Mouse (Mus musculus) frontal cortex, postnatal 14 days (tissue): ENCODE measurements around the gene Ngrn.

Experiments
- DNase-seq, 2 experiments: peaks; one replicate each; pipeline ENCODE4 v3.0.0; 2022; ENCODE audit warnings: low spot score in 2 of 2

Ngrn gene

GRCm38 (mm10) chr7:80261372-80261990, 466 bp downstream of the Ngrn start:
- peak in 1 of 2 experiments; percentile 7 for DNase-seq

GRCm38 (mm10) chr7:80264606-80265005, 3.6 kb downstream of the Ngrn start:
- no peak for DNase-seq

- no peak for DNase-seq
These were observed 6.7 kb downstream of the Ngrn start for GRCm38 (mm10) chr7:80267764-80268163.

GRCm38 (mm10) chr7:80268897-80269750, 8.1 kb downstream of the Ngrn start, which contains the start of gene Vps33b:
Vps33b (plus strand) TSS chr7:80269649.
- peak; percentile 91 to 95 for DNase-seq

- DNase-seq: peak; percentile 27 to 38
These were observed 8.8 kb downstream of the Ngrn start for GRCm38 (mm10) chr7:80269751-80270255.

- no peak for DNase-seq
These were observed 12.4 kb downstream of the Ngrn start for GRCm38 (mm10) chr7:80273456-80273855.

GRCm38 (mm10) chr7:80276374-80276773, 15.4 kb downstream of the Ngrn start:
- no peak for DNase-seq

GRCm38 (mm10) chr7:80280032-80280431, 19.0 kb downstream of the Ngrn start:
- DNase-seq: no peak

GRCm38 (mm10) chr7:80280998-80281397, 20.0 kb downstream of the Ngrn start:
- DNase-seq: no peak

- no peak for DNase-seq
These were observed 20.6 kb downstream of the Ngrn start for GRCm38 (mm10) chr7:80281646-80282045.

GRCm38 (mm10) chr7:80283226-80283918, 22.4 kb downstream of the Ngrn start:
- DNase-seq: no peak

- no peak for DNase-seq
These were observed 23.4 kb downstream of the Ngrn start for GRCm38 (mm10) chr7:80284391-80284790.

- no peak for DNase-seq
These were observed 24.7 kb downstream of the Ngrn start for GRCm38 (mm10) chr7:80285725-80286124.

- DNase-seq: no peak
These were observed 26.7 kb downstream of the Ngrn start for GRCm38 (mm10) chr7:80287736-80288135.

GRCm38 (mm10) chr7:80294062-80294763, 33.2 kb downstream of the Ngrn start, which contains the start of gene Prc1:
Prc1 (plus strand) TSS chr7:80294450.
- peak; percentile 96 to 98 for DNase-seq

GRCm38 (mm10) chr7:80294764-80295648, 34.0 kb downstream of the Ngrn start:
- DNase-seq: no peak

- no peak for DNase-seq
These were observed 35.4 kb downstream of the Ngrn start for GRCm38 (mm10) chr7:80296462-80296861.

GRCm38 (mm10) chr7:80297041-80297440, 36.0 kb downstream of the Ngrn start:
- DNase-seq: no peak

- DNase-seq: no peak
These were observed 37.7 kb downstream of the Ngrn start for GRCm38 (mm10) chr7:80298754-80299153.

- no peak for DNase-seq
These were observed 38.6 kb downstream of the Ngrn start for GRCm38 (mm10) chr7:80299568-80299967.
